Mouse (Mus musculus) natural killer cell, adult 2 months (primary cell): ENCODE data around the gene Ptcd2.
A peak's percentile ranks its signal among the peaks of the same experiment; 100 is the strongest.

Experiments
- DNase-seq, 2 experiments: peaks; one replicate each; pipeline ENCODE4 v3.0.0; 2022; ENCODE audit warnings: low spot score in 2 of 2

Ptcd2 gene

GRCm38 (mm10) chr13:99344599-99345575 lies at the start of gene Ptcd2, which contains the start of gene Mrps27:
TSS of gene Ptcd2 (minus strand) at chr13:99344705.
TSS of gene Mrps27 (plus strand) at chr13:99344786.
- peak; percentile 93 to 95 for DNase-seq

- DNase-seq: no peak
These were observed 48.6 kb upstream of the Ptcd2 start for GRCm38 (mm10) chr13:99393128-99393527.

GRCm38 (mm10) chr13:99391417-99391816 lies 46.9 kb upstream of the Ptcd2 start:
- DNase-seq: no peak

GRCm38 (mm10) chr13:99387901-99388811 lies 43.7 kb upstream of the Ptcd2 start:
- no peak for DNase-seq

DNA sequence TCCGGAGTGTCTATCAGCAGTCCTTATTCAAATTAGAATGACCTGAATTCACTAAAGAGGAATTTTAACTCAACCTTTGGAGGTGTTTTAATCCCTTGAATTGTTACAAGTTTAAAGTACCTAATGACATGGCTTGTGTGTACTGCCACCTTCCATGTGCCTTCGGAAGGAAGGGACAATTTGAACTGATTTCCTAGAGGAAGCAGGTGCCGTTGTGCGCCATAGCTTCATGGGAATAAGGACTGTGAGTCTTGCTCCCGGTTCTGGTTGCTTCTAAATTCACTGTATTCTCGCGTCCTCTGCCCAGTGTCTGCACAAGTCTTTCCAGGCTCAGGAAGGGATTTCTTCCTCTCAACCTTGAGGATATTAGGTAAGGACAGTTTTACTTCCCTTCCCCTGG lies 41.8 kb upstream of the Ptcd2 start:
- no peak for DNase-seq

DNA sequence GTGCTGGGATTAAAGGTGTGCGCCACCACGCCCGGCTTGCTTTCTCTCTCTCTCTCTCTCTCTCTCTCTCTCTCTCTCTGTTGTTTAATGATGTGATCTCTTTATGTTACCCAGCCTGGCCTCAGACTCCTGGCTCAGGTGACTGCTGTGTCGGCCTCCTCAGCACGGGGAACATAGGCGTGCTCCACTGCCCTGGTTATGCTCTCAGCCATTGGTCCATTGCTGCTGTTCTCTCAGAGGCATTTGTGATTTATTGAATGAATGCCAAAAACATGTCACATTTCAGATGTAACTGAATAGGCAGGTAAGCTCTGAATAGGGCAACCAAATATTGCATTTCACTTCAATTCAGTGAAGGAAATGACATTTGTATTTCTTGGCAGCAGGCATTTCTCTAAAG lies 41.4 kb upstream of the Ptcd2 start:
- DNase-seq: no peak

- no peak for DNase-seq
These were observed 40.2 kb upstream of the Ptcd2 start for GRCm38 (mm10) chr13:99384555-99385203.

DNA sequence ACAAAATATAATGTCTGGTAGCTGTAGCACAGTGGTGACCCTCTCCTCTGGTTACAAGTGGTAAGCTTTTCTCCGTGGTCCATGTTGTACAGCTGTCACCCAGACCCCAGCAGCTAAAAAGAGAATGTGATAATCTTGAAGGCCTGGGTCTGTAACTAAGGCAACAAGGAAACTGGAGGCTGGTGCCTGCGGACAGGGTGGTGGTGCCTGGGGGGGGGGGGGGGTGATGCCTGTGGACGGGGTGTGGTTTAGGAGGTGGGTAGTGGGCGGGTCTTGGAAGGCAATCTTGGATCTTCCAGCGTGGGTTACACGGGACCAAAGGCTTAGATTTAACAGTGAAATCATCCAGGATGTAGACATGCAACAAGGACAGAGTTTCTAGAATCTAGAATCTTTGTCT lies 37.9 kb upstream of the Ptcd2 start:
- DNase-seq: no peak

DNA sequence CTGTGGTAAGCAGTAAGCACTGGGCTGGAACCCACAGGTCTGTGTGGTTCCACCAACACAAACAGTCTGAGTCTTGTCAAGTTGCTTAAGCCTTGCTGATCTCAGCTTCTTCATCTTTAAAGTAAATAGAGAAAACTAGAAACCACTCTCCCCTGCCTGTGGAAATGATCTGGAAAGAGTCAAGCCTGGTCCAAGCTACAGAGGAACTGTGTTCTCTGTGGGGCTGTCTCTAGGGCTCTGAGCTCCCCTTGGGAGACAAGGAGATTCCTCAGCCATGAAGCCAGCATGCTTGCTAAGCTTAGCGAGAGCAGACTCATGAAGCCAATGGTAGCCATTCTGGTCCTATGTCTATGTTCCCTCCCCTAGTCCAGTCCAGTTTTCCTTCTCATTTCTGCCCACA lies 33.7 kb upstream of the Ptcd2 start:
- DNase-seq: no peak

DNA sequence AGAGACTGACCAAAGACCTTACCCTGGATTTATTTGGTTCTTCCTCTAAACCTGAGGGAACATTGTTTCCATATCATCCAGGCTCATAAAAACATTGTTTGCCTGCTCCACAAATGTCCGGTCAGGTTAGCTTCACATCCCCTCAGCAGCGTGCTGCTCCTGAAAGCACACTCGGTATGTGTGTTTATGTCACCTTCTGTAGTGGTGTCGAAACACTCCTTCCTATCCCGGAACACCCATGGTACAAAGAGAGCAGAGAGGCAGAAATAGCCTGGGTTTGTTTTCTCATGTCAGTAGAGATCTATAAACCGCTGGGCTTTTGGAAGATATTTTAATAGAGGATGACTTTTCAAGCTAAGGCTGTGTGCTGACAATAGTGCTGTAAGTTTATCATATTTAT lies 32.5 kb upstream of the Ptcd2 start:
- DNase-seq: no peak

- DNase-seq: peak in 1 of 2 experiments; percentile 21
These were observed 31.0 kb upstream of the Ptcd2 start for GRCm38 (mm10) chr13:99375550-99375949.

DNA sequence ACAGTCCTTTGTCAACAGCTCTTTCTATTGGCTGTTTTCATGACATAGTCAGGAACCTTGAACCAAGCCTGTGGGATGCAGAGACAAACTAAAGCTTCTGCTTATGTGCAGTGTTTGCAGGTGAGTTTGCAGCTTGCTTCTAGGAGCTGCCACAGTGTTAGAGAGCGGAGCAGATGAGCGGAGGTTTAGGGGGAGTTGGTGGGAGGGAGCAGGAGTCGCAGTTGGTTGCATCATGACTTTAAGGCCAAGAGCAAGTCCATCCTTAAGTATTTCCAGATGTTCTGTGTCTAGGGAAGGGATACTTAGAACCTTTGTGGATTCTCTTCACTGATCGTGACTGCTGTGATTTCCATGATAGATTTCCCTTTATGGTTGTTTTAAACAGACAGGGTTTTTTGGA lies 29.7 kb upstream of the Ptcd2 start:
- no peak for DNase-seq

GRCm38 (mm10) chr13:99373684-99374083 lies 29.2 kb upstream of the Ptcd2 start:
- DNase-seq: no peak

- no peak for DNase-seq
These were observed 26.8 kb upstream of the Ptcd2 start for GRCm38 (mm10) chr13:99371285-99371684.

- no peak for DNase-seq
These were observed 24.6 kb upstream of the Ptcd2 start for GRCm38 (mm10) chr13:99369103-99369502.

DNA sequence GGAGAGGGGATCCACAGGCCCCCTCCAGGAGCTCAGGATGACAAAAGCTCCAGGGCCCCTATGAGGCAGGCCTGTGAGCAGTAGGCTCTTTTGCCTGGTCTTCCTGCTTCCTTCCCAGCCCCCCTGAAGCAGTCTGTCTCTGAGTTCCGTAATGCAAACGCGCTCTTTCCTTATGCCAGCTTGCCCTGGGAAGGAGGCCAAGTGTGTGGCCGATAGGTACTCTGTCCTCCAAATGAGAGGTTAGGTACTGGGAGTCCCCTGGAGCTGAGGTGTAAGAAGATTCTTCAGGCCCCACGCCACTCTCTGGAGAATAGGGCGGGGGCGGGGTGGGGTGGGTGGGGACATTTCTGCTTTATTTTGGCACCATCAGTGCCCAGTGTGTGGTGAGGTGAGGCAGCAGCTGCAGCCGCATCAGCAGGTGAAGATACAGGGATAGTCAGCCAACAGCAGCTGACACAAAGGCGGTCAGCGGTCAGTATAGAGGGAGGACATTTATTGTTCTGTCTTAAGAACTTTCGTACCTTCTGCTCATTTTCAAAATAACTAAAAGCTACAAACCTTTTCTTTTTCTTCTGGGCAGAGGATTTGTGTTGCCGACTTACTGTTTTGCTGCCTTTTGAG lies 23.2 kb upstream of the Ptcd2 start:
- DNase-seq: no peak

GRCm38 (mm10) chr13:99366422-99367175 lies 22.1 kb upstream of the Ptcd2 start:
- no peak for DNase-seq

GRCm38 (mm10) chr13:99363866-99364265 lies 19.4 kb upstream of the Ptcd2 start:
- DNase-seq: no peak

DNA sequence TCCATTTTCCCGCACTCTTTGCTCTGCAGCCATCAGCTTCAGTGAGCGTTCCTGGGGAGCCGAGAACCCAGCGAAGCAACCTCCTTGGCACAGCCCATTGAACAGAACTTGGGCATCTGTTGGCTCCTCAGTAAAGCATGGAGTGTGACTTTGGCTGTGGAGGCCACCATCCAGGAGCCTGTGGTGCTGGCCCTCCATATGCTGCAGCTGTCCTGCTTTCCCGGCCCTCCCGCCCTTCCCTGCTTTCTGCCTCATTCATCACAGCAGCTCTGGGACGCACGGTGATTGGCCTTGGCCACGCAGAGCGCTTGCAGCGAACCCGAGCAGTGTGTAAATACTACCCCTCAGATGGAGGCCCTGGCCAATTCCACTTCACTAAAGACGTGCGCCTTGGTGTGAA lies 14.4 kb upstream of the Ptcd2 start:
- no peak for DNase-seq

GRCm38 (mm10) chr13:99356428-99357265 lies 12.1 kb upstream of the Ptcd2 start:
- DNase-seq: no peak
